Mouse (Mus musculus): ENCODE measurements around the gene 1110008P14Rik.

- TF ChIP-seq POLR2A (IDR thresholded peaks at IDR 0.05; ENCODE audit: borderline replicate concordance, insufficient read depth, low read length), result no peak
- TF ChIP-seq CTCF (IDR thresholded peaks at IDR 0.05; ENCODE audit: borderline replicate concordance, insufficient read depth, low read depth, low read length), result no peak
Observed at GRCm38 (mm10) chr2:32418430-32419151, 36.9 kb upstream of the 1110008P14Rik start.

Measured in cerebellum, adult 2 months (tissue).